Mouse (Mus musculus) midbrain, embryonic 12.5 days (tissue): ENCODE results near the gene Prtn3. TPM values are rescaled to one million over a fixed set of nuclear protein-coding genes. Genes with fewer than 3 reads are reported as not detected.

Source experiments
- ATAC-seq: fragments of 200-750 bp; cut with Nextera tagmentation; 2 replicates; pipeline ENCODE4 v1.8.0; 2017; ENCODE audit warnings: low read depth, moderate TSS enrichment, moderate library complexity; ENCODE audit not compliant: low FRiP score
- H3K27ac ChIP-seq: fragments of 300-500 bp; sonication (generic); replicated peaks from 2 replicates; pipeline ENCODE4 v1.5.1; 2016; ENCODE audit warnings: mild to moderate bottlenecking
- H3K27me3 ChIP-seq: fragments of 300-500 bp; sonication (generic); 2 replicates; pipeline ENCODE4 v1.6.1; 2016; ENCODE audit warnings: mild to moderate bottlenecking
- H3K36me3 ChIP-seq: fragments of 300-500 bp; sonication (generic); 2 replicates; pipeline ENCODE4 v1.6.1; 2016
- H3K4me1 ChIP-seq: fragments of 300-500 bp; sonication (generic); 2 replicates; pipeline ENCODE4 v1.6.1; 2016
- H3K4me2 ChIP-seq: fragments of 300-500 bp; sonication (generic); replicated peaks from 2 replicates; pipeline ENCODE4 v1.6.1; 2016; ENCODE audit warnings: mild to moderate bottlenecking, moderate library complexity
- H3K4me3 ChIP-seq: fragments of 300-500 bp; sonication (generic); 2 replicates; pipeline ENCODE4 v1.5.1; 2016; ENCODE audit warnings: mild to moderate bottlenecking
- H3K9ac ChIP-seq: fragments of 300-500 bp; sonication (generic); replicated peaks from 2 replicates; pipeline ENCODE4 v1.6.1; 2016; ENCODE audit warnings: mild to moderate bottlenecking, moderate library complexity
- H3K9me3 ChIP-seq: fragments of 300-500 bp; sonication (generic); 2 replicates; pipeline ENCODE4 v1.6.1; 2016; ENCODE audit warnings: mild to moderate bottlenecking
- WGBS: fragments of 180-500 bp; shearing (Covaris S2); methylation state at CpG from one replicate; pipeline ENCODE4 v1.1.7; 2016; 5-methylcytosine and 5-hydroxymethylcytosine counted together
- polyA plus RNA-seq: library from polyadenylated mRNA; unstranded; fragments of >200 nt; fragmentation: Nextera tagmentation; extraction: Ambion mirVana; gene quantifications from 2 replicates; pipeline ENCODE4 v1.2.1, GENCODE M21; 2016

Prtn3 gene
- polyA plus RNA-seq, 1 experiment from 2014 or later = 14.3 TPM

GRCm38 (mm10) chr10:79856704-79857451 lies 17.4 kb upstream of the Prtn3 start:
- Histone ChIP-seq H3K9me3 (no peaks in the 10 kb centered on the region), H3K36me3 (peaks cover 52% of the 10 kb centered on the region), H3K27me3 (no peaks in the 10 kb centered on the region), H3K4me2 (peak overlapping the region; percentile 100), H3K4me3 (peak overlapping the region; percentile 99), H3K4me1 (peaks cover 51% of the 10 kb centered on the region), H3K27ac (peak overlapping the region; percentile 56), H3K9ac (peak overlapping the region; percentile 98)
- WGBS = 70% methylated on average over 7 of the region's 7 CpGs
- ATAC-seq = no peak

GRCm38 (mm10) chr10:79857452-79857811 lies 16.8 kb upstream of the Prtn3 start:
- no peaks in the 10 kb centered on the region for H3K27me3 ChIP-seq
- H3K4me3 ChIP-seq = peak overlapping the region; percentile 99
- no peaks in the 10 kb centered on the region for H3K9me3 ChIP-seq
- 50% methylated on average over 4 of the region's 4 CpGs for WGBS
- peak overlapping the region; percentile 100 for H3K4me2 ChIP-seq
- H3K4me1 ChIP-seq = peaks cover 45% of the 10 kb centered on the region
- peak overlapping the region; percentile 56 for H3K27ac ChIP-seq
- ATAC-seq = no peak
- H3K9ac ChIP-seq = peak overlapping the region; percentile 98
- H3K36me3 ChIP-seq = peaks cover 57% of the 10 kb centered on the region

DNA sequence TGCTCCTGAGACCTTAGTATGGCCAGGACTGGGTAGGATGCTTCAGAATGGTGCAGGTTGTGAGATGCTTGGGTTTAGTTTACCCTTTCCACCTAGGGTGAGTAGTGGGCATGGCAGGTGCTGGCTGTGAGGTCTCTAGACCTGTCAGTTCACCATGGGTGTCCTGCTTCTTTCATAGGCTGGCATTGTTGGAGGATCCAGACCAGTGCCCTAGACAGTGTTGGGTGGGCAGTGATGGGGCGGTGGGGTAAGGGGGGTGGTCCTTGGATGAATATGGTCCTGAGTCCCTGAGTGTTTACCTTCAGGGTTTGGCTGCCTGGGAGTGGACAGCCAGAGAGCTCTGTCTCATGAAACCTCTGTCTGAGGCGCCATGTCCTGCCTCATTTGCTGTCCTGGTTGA lies 16.4 kb upstream of the Prtn3 start:
- H3K27me3 ChIP-seq = no peaks in the 10 kb centered on the region
- H3K4me1 ChIP-seq = peaks cover 41% of the 10 kb centered on the region
- peak overlapping the region; percentile 46 for H3K27ac ChIP-seq
- peak overlapping the region; percentile 100 for H3K4me2 ChIP-seq
- peaks cover 62% of the 10 kb centered on the region for H3K36me3 ChIP-seq
- peak overlapping the region; percentile 98; the same call in 1 of the 2 replicates for H3K9ac ChIP-seq
- peak overlapping the region; percentile 99 for H3K4me3 ChIP-seq
- 88% methylated on average over 2 of the region's 2 CpGs for WGBS
- no peaks in the 10 kb centered on the region for H3K9me3 ChIP-seq
- no peak for ATAC-seq

DNA sequence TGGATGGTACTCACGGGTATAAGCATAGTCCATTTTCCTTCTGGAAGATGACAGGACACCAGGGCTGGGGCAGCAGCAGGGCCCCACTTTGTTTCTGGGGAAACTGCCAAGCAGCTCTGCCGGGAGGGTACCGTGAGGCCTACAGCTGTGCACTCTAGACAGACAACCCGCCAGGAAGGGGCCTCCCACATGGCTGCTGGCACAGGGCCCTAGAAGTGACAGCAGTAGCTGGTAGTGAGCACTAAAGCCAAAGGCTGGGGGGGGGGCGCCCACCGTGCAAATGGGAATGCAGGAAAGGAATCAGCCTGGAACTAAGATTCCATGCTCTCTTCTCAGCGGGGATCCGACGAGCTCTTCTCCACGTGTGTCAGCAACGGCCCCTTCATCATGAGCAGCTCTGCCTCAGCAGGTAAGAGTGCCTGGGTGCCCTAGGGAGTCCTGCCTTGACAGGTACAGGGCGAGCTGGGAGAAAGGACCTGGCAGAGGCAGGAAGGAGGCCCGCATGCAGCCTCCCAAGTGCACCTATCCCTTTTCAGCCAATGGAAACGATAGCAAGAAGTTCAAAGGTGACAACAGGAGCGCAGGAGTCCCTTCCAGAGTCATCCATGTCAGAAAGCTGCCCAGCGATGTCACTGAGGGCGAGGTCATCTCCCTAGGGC lies 15.7 kb upstream of the Prtn3 start:
- peak overlapping the region; percentile 100 for H3K4me2 ChIP-seq
- H3K27me3 ChIP-seq = no peaks in the 10 kb centered on the region
- peak overlapping the region; percentile 3; the same call in 1 of the 2 replicates for H3K4me3 ChIP-seq
- H3K4me1 ChIP-seq = peaks cover 36% of the 10 kb centered on the region
- 66% methylated on average over 17 of the region's 17 CpGs for WGBS
- peak overlapping the region; percentile 98; the same call in 1 of the 2 replicates for H3K9ac ChIP-seq
- peaks cover 68% of the 10 kb centered on the region for H3K36me3 ChIP-seq
- ATAC-seq = no peak
- no peaks in the 10 kb centered on the region for H3K9me3 ChIP-seq
- H3K27ac ChIP-seq = peak overlapping the region; percentile 46; the same call in 1 of the 2 replicates

GRCm38 (mm10) chr10:79859116-79859515 lies 15.2 kb upstream of the Prtn3 start:
- Histone ChIP-seq H3K4me1 (peaks cover 36% of the 10 kb centered on the region), H3K27ac (no peak overlapping the region), H3K4me2 (no peak overlapping the region), H3K36me3 (peaks cover 73% of the 10 kb centered on the region), H3K4me3 (no peak overlapping the region), H3K9ac (no peak overlapping the region), H3K27me3 (no peaks in the 10 kb centered on the region), H3K9me3 (no peaks in the 10 kb centered on the region)
- ATAC-seq = no peak
- 92% methylated on average over 11 of the region's 11 CpGs for WGBS

DNA sequence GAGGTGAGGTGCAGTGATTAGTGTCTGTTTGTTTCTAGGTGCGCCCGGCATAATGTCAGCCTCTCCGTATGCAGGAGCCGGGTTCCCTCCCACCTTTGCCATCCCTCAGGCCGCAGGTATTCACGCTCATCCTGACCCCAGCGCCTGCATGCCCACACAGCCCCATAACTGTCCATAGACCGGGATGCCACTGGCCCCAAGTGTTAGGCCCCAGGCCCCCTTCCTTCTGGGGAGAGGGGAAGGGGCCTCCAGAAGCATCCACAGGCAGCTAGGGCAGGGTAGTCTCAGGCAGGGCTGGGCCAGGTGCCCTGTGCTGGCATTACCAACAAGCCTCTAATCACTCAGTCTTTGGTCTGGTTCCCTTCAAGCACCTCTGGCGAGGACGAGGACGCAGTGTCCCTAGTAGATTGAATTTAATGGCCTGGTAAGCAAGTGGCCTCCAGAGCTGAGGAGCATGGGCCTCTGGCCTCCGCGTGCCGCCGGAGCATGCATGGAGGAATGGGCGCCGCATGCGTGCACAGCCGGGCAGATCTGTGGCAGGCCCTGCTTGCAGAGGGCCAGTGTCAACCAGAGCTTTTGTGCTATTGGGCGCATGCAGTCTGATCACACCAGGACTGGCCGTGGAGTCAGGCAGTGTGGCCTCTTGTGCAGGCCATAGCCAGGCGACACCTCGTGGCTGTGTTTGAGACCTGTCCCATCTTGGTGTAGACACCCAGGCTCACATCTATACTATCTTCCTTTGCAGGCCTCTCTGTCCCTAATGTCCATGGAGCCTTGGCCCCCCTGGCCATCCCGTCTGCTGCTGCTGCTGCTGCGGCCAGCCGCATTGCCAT lies 14.0 kb upstream of the Prtn3 start:
- Histone ChIP-seq H3K9ac (no peak overlapping the region), H3K4me3 (no peak overlapping the region), H3K36me3 (peaks cover 85% of the 10 kb centered on the region)

GRCm38 (mm10) chr10:79861230-79862048 lies 12.8 kb upstream of the Prtn3 start:
- 82% methylated on average over 25 of the region's 25 CpGs for WGBS
- no peaks in the 10 kb centered on the region for H3K27me3 ChIP-seq
- H3K36me3 ChIP-seq = peaks cover 96% of the 10 kb centered on the region
- ATAC-seq = no peak
- 0 out of 2 replicates have a peak overlapping the region, but pooled peaks have one; percentile 26 for H3K27ac ChIP-seq
- H3K9ac ChIP-seq = no peak overlapping the region
- H3K4me1 ChIP-seq = peaks cover 32% of the 10 kb centered on the region
- H3K4me2 ChIP-seq = no peak overlapping the region
- H3K4me3 ChIP-seq = no peak overlapping the region
- H3K9me3 ChIP-seq = no peaks in the 10 kb centered on the region

More for the DNA sequence above, 14.0 kb upstream of the Prtn3 start:
- 95% methylated on average over 26 of the region's 26 CpGs for WGBS
- Histone ChIP-seq H3K9me3 (no peaks in the 10 kb centered on the region), H3K27ac (no peak overlapping the region; the same call in 1 of the 2 replicates), H3K27me3 (no peaks in the 10 kb centered on the region), H3K4me1 (peaks cover 37% of the 10 kb centered on the region), H3K4me2 (no peak overlapping the region)
- ATAC-seq = no peak

DNA sequence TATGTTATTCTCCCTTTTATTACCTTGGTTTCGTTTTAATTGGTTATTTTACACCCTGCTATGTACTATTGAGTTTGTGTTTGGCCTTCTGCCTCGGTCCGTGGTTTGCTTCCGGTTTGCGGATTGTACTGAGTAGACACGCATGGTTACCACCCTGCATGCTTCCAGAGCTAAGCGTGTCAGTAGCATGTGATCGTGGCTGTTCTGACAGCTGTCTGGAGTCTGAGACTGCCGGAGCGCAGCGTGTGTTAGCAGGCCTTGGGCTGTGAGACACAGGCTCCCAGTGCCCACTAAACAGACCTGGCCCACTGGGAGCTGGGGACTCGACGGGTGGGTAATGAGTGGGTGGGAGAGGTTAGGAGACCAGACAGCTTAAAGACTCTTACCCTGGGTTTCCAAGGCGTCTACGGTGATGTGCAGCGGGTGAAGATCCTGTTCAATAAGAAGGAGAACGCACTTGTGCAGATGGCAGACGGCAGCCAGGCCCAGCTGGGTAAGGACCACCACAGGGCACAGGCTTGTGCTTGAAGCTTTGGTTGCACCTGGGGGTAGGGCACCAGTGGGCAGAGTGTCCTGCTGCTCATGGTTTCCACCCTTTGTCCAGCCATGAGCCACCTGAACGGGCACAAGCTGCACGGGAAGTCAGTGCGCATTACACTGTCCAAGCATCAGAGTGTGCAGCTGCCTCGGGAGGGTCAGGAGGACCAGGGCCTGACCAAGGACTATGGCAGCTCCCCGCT lies 12.1 kb upstream of the Prtn3 start:
- ATAC-seq = no peak
- Histone ChIP-seq H3K4me1 (peaks cover 25% of the 10 kb centered on the region), H3K27me3 (no peaks in the 10 kb centered on the region), H3K36me3 (peaks cover 97% of the 10 kb centered on the region), H3K4me3 (no peak overlapping the region), H3K27ac (peak overlapping the region; percentile 26; the same call in 1 of the 2 replicates), H3K9ac (no peak overlapping the region), H3K4me2 (no peak overlapping the region), H3K9me3 (no peaks in the 10 kb centered on the region)
- 89% methylated on average over 23 of the region's 23 CpGs for WGBS

DNA sequence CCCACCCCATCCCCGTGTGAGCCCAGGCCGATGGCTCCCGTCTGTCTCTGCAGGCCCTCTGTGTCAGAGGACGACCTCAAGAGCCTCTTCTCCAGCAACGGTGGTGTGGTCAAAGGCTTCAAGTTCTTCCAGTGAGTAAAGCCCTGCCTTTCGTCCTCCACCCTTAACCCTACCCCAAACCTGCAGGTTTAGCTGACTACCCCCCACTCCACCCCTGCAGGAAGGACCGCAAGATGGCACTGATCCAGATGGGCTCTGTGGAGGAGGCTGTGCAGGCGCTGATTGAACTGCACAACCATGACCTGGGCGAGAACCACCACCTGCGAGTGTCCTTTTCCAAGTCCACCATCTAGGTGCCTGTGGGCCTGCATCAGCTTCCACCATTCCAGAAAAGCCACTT lies 11.4 kb upstream of the Prtn3 start:
- WGBS = 80% methylated on average over 10 of the region's 10 CpGs
- Histone ChIP-seq H3K4me3 (no peak overlapping the region), H3K4me1 (peaks cover 18% of the 10 kb centered on the region), H3K9ac (no peak overlapping the region), H3K4me2 (no peak overlapping the region), H3K27me3 (no peaks in the 10 kb centered on the region), H3K27ac (0 out of 2 replicates have a peak overlapping the region, but pooled peaks have one; percentile 26), H3K9me3 (no peaks in the 10 kb centered on the region), H3K36me3 (peaks cover 96% of the 10 kb centered on the region)
- no peak for ATAC-seq

DNA sequence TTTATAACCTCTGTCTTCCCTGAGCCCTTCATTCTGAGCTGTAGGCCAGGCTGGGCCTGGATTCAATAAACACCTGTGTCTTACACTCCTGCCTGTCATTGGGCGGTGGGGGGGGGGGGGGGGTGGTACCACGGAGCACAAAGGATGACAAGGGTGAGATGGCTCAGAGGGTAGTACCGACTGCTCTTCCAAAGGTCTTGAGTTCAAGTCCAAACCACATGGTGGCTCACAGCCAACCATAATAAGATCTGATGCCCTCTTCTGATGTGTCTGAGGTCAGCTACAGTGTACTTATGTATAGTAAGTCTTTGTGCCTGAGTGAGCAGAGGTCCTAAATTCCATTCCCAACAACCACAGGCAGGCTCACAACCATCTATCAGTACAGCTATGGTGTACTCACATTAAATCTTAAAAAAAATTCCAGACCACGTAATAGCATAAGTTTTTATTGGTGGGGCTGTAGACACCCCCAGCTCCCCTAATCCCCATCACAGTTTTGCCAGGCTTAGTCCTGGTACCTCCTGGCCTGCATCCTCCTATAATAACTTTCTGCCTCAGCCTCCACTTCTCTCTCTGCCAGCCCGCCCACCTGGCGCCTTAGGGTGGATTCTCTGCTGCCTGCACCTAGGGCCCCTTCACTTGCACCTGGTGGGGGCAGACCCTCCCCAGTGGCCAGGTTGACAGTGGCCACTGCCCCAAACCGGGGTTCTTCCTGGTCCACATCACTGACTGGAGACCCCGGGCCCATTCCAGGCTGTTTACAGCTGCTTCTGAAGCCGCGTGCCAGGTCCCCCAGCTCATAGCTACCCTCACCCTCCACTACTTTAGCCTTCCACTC lies 9.7 kb upstream of the Prtn3 start:
- peaks cover 13% of the 10 kb centered on the region; the same call in 1 of the 2 replicates for H3K4me1 ChIP-seq
- no peaks in the 10 kb centered on the region for H3K9me3 ChIP-seq
- peak overlapping the region; percentile 63 for H3K27ac ChIP-seq
- no peak overlapping the region for H3K4me3 ChIP-seq
- H3K27me3 ChIP-seq = no peaks in the 10 kb centered on the region
- H3K36me3 ChIP-seq = peaks cover 86% of the 10 kb centered on the region
- 61% methylated on average over 10 of the region's 10 CpGs for WGBS
- ATAC-seq = peak; percentile 45
- H3K4me2 ChIP-seq = no peak overlapping the region
- H3K9ac ChIP-seq = no peak overlapping the region
